Mouse (Mus musculus) hindbrain, embryonic 11.5 days (tissue): ENCODE results near the gene Crygn. TPM values are rescaled to one million over a fixed set of nuclear protein-coding genes. Genes with fewer than 3 reads are reported as not detected.

Experiments
- ATAC-seq: fragments of 200-750 bp; cut with Nextera tagmentation; 2 replicates; pipeline ENCODE4 v1.8.0; 2017; ENCODE audit warnings: mild to moderate bottlenecking, moderate TSS enrichment, moderate library complexity; ENCODE audit not compliant: low FRiP score
- DNase-seq: peaks from one replicate; pipeline ENCODE4 v3.0.0-alpha.2; 2015; ENCODE audit warnings: low spot score
- H3K27ac ChIP-seq: fragments of 300-500 bp; sonication (generic); 2 replicates; pipeline ENCODE4 v1.5.1; 2014; ENCODE audit warnings: mild to moderate bottlenecking, low read depth, low read length
- H3K27me3 ChIP-seq: fragments of 300-500 bp; sonication (generic); 2 replicates; pipeline ENCODE4 v1.6.1; 2014; ENCODE audit warnings: mild to moderate bottlenecking, low read length, moderate library complexity, mixed read lengths; ENCODE audit not compliant: control insufficient read depth, insufficient read depth
- H3K36me3 ChIP-seq: fragments of 300-500 bp; sonication (generic); 2 replicates; pipeline ENCODE4 v1.6.1; 2014; ENCODE audit warnings: mild to moderate bottlenecking, low read length, moderate library complexity, mixed read lengths; ENCODE audit not compliant: control insufficient read depth, insufficient read depth
- H3K4me1 ChIP-seq: fragments of 300-500 bp; sonication (generic); replicated peaks from 2 replicates; pipeline ENCODE4 v1.6.1; 2014; ENCODE audit warnings: low read length, mixed read lengths; ENCODE audit not compliant: control insufficient read depth, insufficient read depth
- H3K4me2 ChIP-seq: fragments of 300-500 bp; sonication (generic); replicated peaks from 2 replicates; pipeline ENCODE4 v1.6.1; 2014; ENCODE audit warnings: mild to moderate bottlenecking, low read depth, low read length
- H3K4me3 ChIP-seq: fragments of 300-500 bp; sonication (generic); 2 replicates; pipeline ENCODE4 v1.5.1; 2014; ENCODE audit warnings: low read depth, low read length
- H3K9ac ChIP-seq: fragments of 300-500 bp; sonication (generic); 2 replicates; pipeline ENCODE4 v1.6.1; 2014; ENCODE audit warnings: low read depth, low read length
- H3K9me3 ChIP-seq: fragments of 300-500 bp; sonication (generic); 2 replicates; pipeline ENCODE4 v1.6.1; 2016; ENCODE audit warnings: low read length; ENCODE audit not compliant: control insufficient read depth
- WGBS: fragments of 180-500 bp; shearing (Covaris S2); extraction: QIAGEN DNeasy Blood & Tissue Kit; methylation state at CpG from one replicate; pipeline ENCODE4 v1.1.7; 2014; 5-methylcytosine and 5-hydroxymethylcytosine counted together
- polyA plus RNA-seq: library from polyadenylated mRNA; unstranded; fragments of >200 nt; fragmentation: Nextera tagmentation; extraction: Ambion mirVana; gene quantifications from 2 replicates; pipeline ENCODE4 v1.2.1, GENCODE M21; 2014

Gene Crygn
- polyA plus RNA-seq, 1 experiment from 2014 or later = not detected

- H3K4me2 ChIP-seq = peak overlapping the region; percentile 96
- peak; percentile 52 for ATAC-seq
- H3K9ac ChIP-seq = peak overlapping the region; percentile 74
- peak; percentile 58 for DNase-seq
- peak overlapping the region; percentile 57 for H3K4me3 ChIP-seq
- H3K9me3 ChIP-seq = no peaks in the 10 kb centered on the region
- 0 out of 2 replicates have a peak overlapping the region, but pooled peaks have one; percentile 27 for H3K27ac ChIP-seq
- no peaks in the 10 kb centered on the region for H3K36me3 ChIP-seq
- WGBS = 3% methylated on average over 25 of the region's 25 CpGs
- H3K27me3 ChIP-seq = no peaks in the 10 kb centered on the region
- H3K4me1 ChIP-seq = peaks cover 9% of the 10 kb centered on the region; the same call in 1 of the 2 replicates
These were observed 6.3 kb downstream of the Crygn start for GRCm38 (mm10) chr5:24751305-24752174.

GRCm38 (mm10) chr5:24750321-24751304, 7.2 kb downstream of the Crygn start:
- peak overlapping the region; percentile 30; the same call in 1 of the 2 replicates for H3K27ac ChIP-seq

GRCm38 (mm10) chr5:24749731-24750130, 8.1 kb downstream of the Crygn start:
- H3K27ac ChIP-seq = no peak overlapping the region
- H3K9ac ChIP-seq = no peak overlapping the region
- ATAC-seq = peak; percentile 25
- H3K27me3 ChIP-seq = no peaks in the 10 kb centered on the region
- no peaks in the 10 kb centered on the region for H3K9me3 ChIP-seq
- no peak for DNase-seq
- H3K4me3 ChIP-seq = peak overlapping the region; percentile 57
- 61% methylated on average over 5 of the region's 5 CpGs for WGBS
- H3K36me3 ChIP-seq = no peaks in the 10 kb centered on the region
- H3K4me2 ChIP-seq = peak overlapping the region; percentile 96
- peaks cover 9% of the 10 kb centered on the region; the same call in 1 of the 2 replicates for H3K4me1 ChIP-seq

More at GRCm38 (mm10) chr5:24750321-24751304, 7.2 kb downstream of the Crygn start:
- peak; percentile 95 for DNase-seq
- no peaks in the 10 kb centered on the region for H3K9me3 ChIP-seq
- H3K27me3 ChIP-seq = no peaks in the 10 kb centered on the region
- H3K4me1 ChIP-seq = peaks cover 9% of the 10 kb centered on the region; the same call in 1 of the 2 replicates
- no peaks in the 10 kb centered on the region for H3K36me3 ChIP-seq
- H3K4me2 ChIP-seq = peak overlapping the region; percentile 96
- H3K9ac ChIP-seq = peak overlapping the region; percentile 74
- peak overlapping the region; percentile 57 for H3K4me3 ChIP-seq
- ATAC-seq = peak; percentile 76
- WGBS = under 1% methylated on average over 54 of the region's 59 CpGs

GRCm38 (mm10) chr5:24747533-24747932, 10.3 kb downstream of the Crygn start:
- Histone ChIP-seq H3K9ac (0 out of 2 replicates have a peak overlapping the region, but pooled peaks have one; percentile 19), H3K4me1 (peaks cover 9% of the 10 kb centered on the region; the same call in 1 of the 2 replicates), H3K4me2 (no peak overlapping the region), H3K4me3 (no peak overlapping the region), H3K9me3 (no peaks in the 10 kb centered on the region), H3K27ac (no peak overlapping the region), H3K36me3 (no peaks in the 10 kb centered on the region), H3K27me3 (no peaks in the 10 kb centered on the region)
- ATAC-seq (no peak), DNase-seq (no peak)
- 12% methylated on average over 6 of the region's 6 CpGs for WGBS

GRCm38 (mm10) chr5:24743956-24744355, 13.9 kb downstream of the Crygn start:
- DNase-seq (no peak), ATAC-seq (no peak)
- 94% methylated on average over 10 of the region's 10 CpGs for WGBS
- no peak overlapping the region for H3K9ac ChIP-seq
- no peaks in the 10 kb centered on the region for H3K36me3 ChIP-seq
- no peaks in the 10 kb centered on the region for H3K9me3 ChIP-seq
- H3K27ac ChIP-seq = no peak overlapping the region
- H3K4me3 ChIP-seq = no peak overlapping the region
- no peaks in the 10 kb centered on the region for H3K27me3 ChIP-seq
- H3K4me1 ChIP-seq = 0 out of 2 replicates have a peak, but pooled peaks cover 6% of the 10 kb centered on the region
- no peak overlapping the region for H3K4me2 ChIP-seq

- Histone ChIP-seq H3K4me2 (no peak overlapping the region), H3K36me3 (no peaks in the 10 kb centered on the region), H3K27ac (no peak overlapping the region), H3K27me3 (no peaks in the 10 kb centered on the region), H3K4me1 (0 out of 2 replicates have a peak, but pooled peaks cover 2% of the 10 kb centered on the region), H3K4me3 (no peak overlapping the region), H3K9me3 (no peaks in the 10 kb centered on the region), H3K9ac (no peak overlapping the region)
- ATAC-seq = no peak
- WGBS = 70% methylated on average over 15 of the region's 15 CpGs
- DNase-seq = no peak
These were observed 16.5 kb downstream of the Crygn start for GRCm38 (mm10) chr5:24741172-24741885.

- no peak for DNase-seq
These were observed 18.6 kb downstream of the Crygn start for GRCm38 (mm10) chr5:24739141-24739753.

More at GRCm38 (mm10) chr5:24739141-24739753, 18.6 kb downstream of the Crygn start:
- H3K27ac ChIP-seq = no peak overlapping the region
- H3K4me3 ChIP-seq = no peak overlapping the region
- H3K9me3 ChIP-seq = no peaks in the 10 kb centered on the region
- H3K4me1 ChIP-seq = 0 out of 2 replicates have a peak, but pooled peaks cover 2% of the 10 kb centered on the region
- no peaks in the 10 kb centered on the region for H3K36me3 ChIP-seq
- ATAC-seq = no peak
- no peak overlapping the region for H3K9ac ChIP-seq
- H3K27me3 ChIP-seq = no peaks in the 10 kb centered on the region
- no peak overlapping the region for H3K4me2 ChIP-seq
- 66% methylated on average over 15 of the region's 15 CpGs for WGBS
